ENCODE assay signal across 8 mouse cellular contexts in genomic region chr11:49103047-49103693, GRCm38 (mm10). TPM values are rescaled to one million over a fixed set of nuclear protein-coding genes. Genes with fewer than 3 reads are reported as not detected.
A peak's percentile ranks its signal among the peaks of the same experiment; 100 is the strongest.
DNase-seq lines count a peak whose midpoint lies in the region; ATAC-seq lines count a peak whose summit lies in the region.

No protein-coding gene starts in this region.

- peak; percentile 90 for DNase-seq in ZHBTc4 (ENCODE audit: low read depth, low spot score)
- DNase-seq in cerebellum, postnatal 4 days (ENCODE audit: low spot score in 2 of 2): peak; percentile 77 to 86
- DNase-seq in gastrocnemius, postnatal 14 days: peak; percentile 83
- peak; percentile 83 for DNase-seq in hindlimb bud, embryonic 11.5 days (ENCODE audit: extremely low spot score, low read depth, low spot score)
- DNase-seq in left cerebral cortex, adult 18-20 months (ENCODE audit: low spot score in 2 of 2): peak; percentile 89 to 95
- peak; percentile 95 for DNase-seq in right cerebral cortex, postnatal 14 days
- peak; percentile 91 for DNase-seq in urinary bladder, postnatal 14 days (ENCODE audit: low spot score)

- intact Hi-C loops in gastrocnemius, postnatal 14 days (cut with DNase I; ENCODE audit: low total_unique reads): loop anchor here (2.0 to 10.0 kb wide), 3 partner anchors 172 to 316 kb away; partner anchors contain the start of gene Olfr1393

- ATAC-seq in megakaryocyte progenitor cell, adult 5-6 weeks (replicated peaks; ENCODE audit: poor library complexity): peak; percentile 83

RNA-seq across cellular contexts. Expression of gene Olfr1396, which starts 11.5 kb away (rescaled TPM):
- under 1 TPM in 1 of 2 experiments, not detected in 1; 0.04 TPM for total RNA-seq in gastrocnemius, postnatal 14 days (2021)
- total RNA-seq in left cerebral cortex, adult 18-20 months (2021): not detected
- not detected in 2 replicates for total RNA-seq in megakaryocyte progenitor cell, adult 5-6 weeks (2015)
- total RNA-seq in megakaryocyte progenitor cell, adult 5-6 weeks (2017): not detected in 2 replicates

RNA-seq across cellular contexts. Expression of gene Ifi47, which starts 26.8 kb away (rescaled TPM):
- 1 to 10 TPM in 1 of 2 experiments, under 1 TPM in 1; 0.93 to 1.5 TPM for total RNA-seq in gastrocnemius, postnatal 14 days (2021)
- 1 to 10 TPM; 1.0 to 1.4 TPM for total RNA-seq in left cerebral cortex, adult 18-20 months (2021)
- total RNA-seq in megakaryocyte progenitor cell, adult 5-6 weeks (2015): 129 and 147 TPM in 2 replicates
- total RNA-seq in megakaryocyte progenitor cell, adult 5-6 weeks (2017): 54.3 and 57.2 TPM in 2 replicates

RNA-seq across cellular contexts. Expression of gene Olfr1395, which starts 38.9 kb away (rescaled TPM):
- total RNA-seq in gastrocnemius, postnatal 14 days (2021): not detected
- total RNA-seq in left cerebral cortex, adult 18-20 months (2021): not detected
- total RNA-seq in megakaryocyte progenitor cell, adult 5-6 weeks (2015): not detected in 2 replicates
- not detected in 2 replicates for total RNA-seq in megakaryocyte progenitor cell, adult 5-6 weeks (2017)

RNA-seq across cellular contexts. Expression of gene Tgtp2, which starts 39.2 kb away (rescaled TPM):
- total RNA-seq in gastrocnemius, postnatal 14 days (2021): not detected
- total RNA-seq in left cerebral cortex, adult 18-20 months (2021): under 1 TPM; 0.47 to 0.65 TPM
- total RNA-seq in megakaryocyte progenitor cell, adult 5-6 weeks (2015): 16.8 and 24.5 TPM in 2 replicates
- total RNA-seq in megakaryocyte progenitor cell, adult 5-6 weeks (2017): 56.3 and 82.0 TPM in 2 replicates

RNA-seq across cellular contexts. Expression of gene Olfr1394, which starts 51.0 kb away (rescaled TPM):
- total RNA-seq in gastrocnemius, postnatal 14 days (2021): not detected
- total RNA-seq in left cerebral cortex, adult 18-20 months (2021): not detected
- total RNA-seq in megakaryocyte progenitor cell, adult 5-6 weeks (2015): not detected in 2 replicates
- total RNA-seq in megakaryocyte progenitor cell, adult 5-6 weeks (2017): not detected in 2 replicates

Comparison
In these comparisons a context has a peak if more than half of its experiments do, and no peak if none do; other contexts are left out.
1. Peak in every context shown above with its lines: DNase-seq and ATAC-seq.
2. RNA of gene Ifi47, which starts 26.8 kb away (total RNA-seq): 54.3 to 147 TPM in megakaryocyte progenitor cell, adult 5-6 weeks; 0.93 to 1.5 TPM in gastrocnemius, postnatal 14 days and 1.0 to 1.4 TPM in left cerebral cortex, adult 18-20 months; every median in the first group is over 10 times any median in the second.